Mouse (Mus musculus): ENCODE results near the gene Dnajc13. TPM values are rescaled to one million over a fixed set of nuclear protein-coding genes. Genes with fewer than 3 reads are reported as not detected.

Gene Dnajc13
- total RNA-seq, 4 experiments from 2014 or later = 62.6 to 72.7 (median 69.0) TPM

- no peak for DNase-seq (ENCODE audit: low spot score in 2 of 2)
These were observed 139.6 kb downstream of the Dnajc13 start for GRCm38 (mm10) chr9:104123101-104123500.

DNA sequence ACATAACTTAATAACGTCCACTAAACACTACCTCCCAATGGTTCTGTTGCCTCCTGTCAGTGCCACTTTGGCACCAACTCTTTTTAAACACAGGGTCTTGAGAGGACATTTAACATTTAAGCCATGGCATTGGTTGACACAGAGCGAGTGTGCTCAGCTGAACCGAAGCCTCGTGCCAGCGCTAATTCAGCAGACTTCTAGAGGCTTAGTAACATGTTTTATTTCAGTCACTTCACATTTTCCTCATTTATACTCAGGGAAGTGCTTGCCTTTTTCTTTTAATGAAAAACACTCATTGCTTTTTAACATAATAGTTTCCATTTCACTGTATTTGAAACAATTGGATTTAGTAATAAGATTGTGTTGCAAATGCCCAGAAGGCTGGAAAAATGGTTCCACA lies 153.6 kb downstream of the Dnajc13 start:
- DNase-seq (ENCODE audit: low spot score in 2 of 2) = no peak

- DNase-seq (ENCODE audit: low spot score in 2 of 2) = no peak
These were observed 154.1 kb downstream of the Dnajc13 start for GRCm38 (mm10) chr9:104108571-104109143.

DNA sequence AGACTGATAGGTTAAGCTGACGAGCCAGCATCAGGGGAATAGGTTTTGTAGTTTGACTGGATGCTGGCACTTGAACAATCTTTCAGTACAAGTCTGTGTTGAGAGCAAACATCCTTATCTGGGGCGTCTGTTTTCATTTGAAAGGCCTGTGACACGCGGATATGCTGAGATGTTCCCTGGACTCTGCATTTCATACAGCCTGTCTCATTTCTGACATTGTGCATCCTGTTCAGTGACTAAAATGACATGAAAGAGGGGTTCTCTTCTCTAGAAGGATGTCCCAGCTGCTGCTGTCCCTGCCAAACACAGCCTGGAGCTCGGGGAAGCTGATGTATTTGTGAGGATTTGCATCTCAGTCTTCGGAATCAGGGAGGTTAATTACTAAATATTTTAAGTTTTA lies 155.2 kb downstream of the Dnajc13 start:
- no peak for DNase-seq (ENCODE audit: low spot score in 2 of 2)

- no peak for DNase-seq (ENCODE audit: low spot score in 2 of 2)
These were observed 155.8 kb downstream of the Dnajc13 start for GRCm38 (mm10) chr9:104106930-104107329.

- no peak for DNase-seq (ENCODE audit: low spot score in 2 of 2)
These were observed 157.7 kb downstream of the Dnajc13 start for GRCm38 (mm10) chr9:104104986-104105385.

DNA sequence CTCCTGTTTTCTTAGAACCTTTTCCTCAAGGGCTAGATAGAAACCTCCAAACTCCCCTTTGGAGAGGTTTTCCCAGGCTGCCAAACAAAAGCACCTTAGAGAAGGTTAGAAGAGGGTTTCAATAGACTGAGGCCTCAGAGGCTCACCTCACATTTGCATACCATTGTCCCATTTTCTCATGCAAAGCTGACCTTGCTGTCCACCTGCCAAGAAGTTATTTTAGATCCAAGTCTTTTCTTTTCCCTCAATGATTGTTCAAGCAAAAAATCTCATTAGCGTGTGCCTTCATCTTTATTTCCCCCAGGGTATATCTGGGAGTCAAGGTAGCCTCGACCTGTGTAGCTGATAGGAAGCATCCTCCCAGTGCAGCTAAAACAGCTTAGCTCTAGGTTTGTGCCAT lies 159.8 kb downstream of the Dnajc13 start:
- no peak for DNase-seq (ENCODE audit: low spot score in 2 of 2)

GRCm38 (mm10) chr9:104102301-104102700 lies 160.4 kb downstream of the Dnajc13 start:
- DNase-seq (ENCODE audit: low spot score in 2 of 2) = no peak

GRCm38 (mm10) chr9:104101458-104101857 lies 161.3 kb downstream of the Dnajc13 start:
- DNase-seq (ENCODE audit: low spot score in 2 of 2) = no peak

Other genes with a start within 250 kb of the Dnajc13 start
- not detected for gene Gm28305, start 222.3 kb downstream of the Dnajc13 start, total RNA-seq (2022)
- 10 to 100 TPM; 39.2 to 45.8 (median 44.2) TPM for gene Uba5, start 199.8 kb downstream of the Dnajc13 start, total RNA-seq (2022)
- gene Acad11, start 199.6 kb downstream of the Dnajc13 start, total RNA-seq (2022) = 10 to 100 TPM; 22.8 to 25.0 (median 22.9) TPM
- gene Ackr4, start 136.0 kb downstream of the Dnajc13 start, total RNA-seq (2022) = under 1 TPM in 2 of 4 experiments, not detected in 2; 0.14 to 0.67 TPM
- under 1 TPM in 3 of 4 experiments, not detected in 1; 0.11 to 0.25 (median 0.20) TPM for gene Acpp, start 74.8 kb upstream of the Dnajc13 start, total RNA-seq (2022)